Mouse (Mus musculus) thymus, adult 2 months (tissue): ENCODE measurements around the gene 0610040J01Rik.

Experiments
- CTCF ChIP-seq: fragments of 200-500 bp; IDR thresholded peaks from 2 replicates; pipeline ENCODE4 v1.5.1; 2012; ENCODE audit warnings: mild to moderate bottlenecking, control low read depth, low read length, moderate library complexity, borderline replicate concordance; ENCODE audit not compliant: control insufficient read depth, poor library complexity, insufficient read depth; ENCODE audit errors: extremely low read depth
- POLR2A ChIP-seq: fragments of 200-500 bp; IDR thresholded peaks from 2 replicates; pipeline ENCODE4 v1.6.1; 2012; ENCODE audit warnings: mild to moderate bottlenecking, low read length, control low read depth, moderate library complexity; ENCODE audit not compliant: control insufficient read depth, poor library complexity, insufficient read depth; ENCODE audit errors: extremely low read depth

DNA sequence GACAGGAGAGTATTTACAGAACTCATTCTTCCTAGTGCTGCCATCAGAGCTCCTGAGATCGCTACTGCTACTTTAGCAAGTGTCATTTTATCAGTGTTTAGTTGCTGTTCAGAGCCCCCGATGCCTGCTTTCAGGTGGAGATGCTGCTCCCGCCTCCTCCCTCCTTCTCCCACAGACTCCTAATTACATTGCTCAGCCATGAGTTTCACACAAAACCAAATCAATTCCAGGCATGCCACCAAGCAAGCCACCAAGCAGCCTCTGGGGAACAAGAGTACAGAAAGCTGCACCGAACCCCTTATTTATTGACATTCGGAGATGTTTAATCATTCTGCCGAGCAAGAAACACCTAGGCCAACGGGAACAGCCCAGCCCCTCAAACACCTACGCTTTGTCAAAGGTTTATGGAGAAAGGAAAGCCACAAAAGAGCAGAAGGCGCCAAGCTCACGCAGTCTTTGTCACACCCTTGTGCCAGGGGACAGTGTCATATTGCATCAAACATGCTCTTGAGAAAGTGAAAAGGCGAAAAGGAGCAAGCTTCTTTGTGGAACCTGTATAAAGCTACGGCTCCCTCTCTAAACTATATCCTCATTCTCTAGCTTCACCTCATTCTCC is 27.7 kb downstream of the 0610040J01Rik start:
- TF ChIP-seq CTCF = no peak
- no peak for TF ChIP-seq POLR2A
